Mouse (Mus musculus) cerebellum, adult 8-10 months (tissue): ENCODE data around the gene Camta2.

ENCODE experiments used
- DNase-seq: peaks from one replicate; pipeline ENCODE4 v3.0.0; 2022

The Camta2 gene

DNA sequence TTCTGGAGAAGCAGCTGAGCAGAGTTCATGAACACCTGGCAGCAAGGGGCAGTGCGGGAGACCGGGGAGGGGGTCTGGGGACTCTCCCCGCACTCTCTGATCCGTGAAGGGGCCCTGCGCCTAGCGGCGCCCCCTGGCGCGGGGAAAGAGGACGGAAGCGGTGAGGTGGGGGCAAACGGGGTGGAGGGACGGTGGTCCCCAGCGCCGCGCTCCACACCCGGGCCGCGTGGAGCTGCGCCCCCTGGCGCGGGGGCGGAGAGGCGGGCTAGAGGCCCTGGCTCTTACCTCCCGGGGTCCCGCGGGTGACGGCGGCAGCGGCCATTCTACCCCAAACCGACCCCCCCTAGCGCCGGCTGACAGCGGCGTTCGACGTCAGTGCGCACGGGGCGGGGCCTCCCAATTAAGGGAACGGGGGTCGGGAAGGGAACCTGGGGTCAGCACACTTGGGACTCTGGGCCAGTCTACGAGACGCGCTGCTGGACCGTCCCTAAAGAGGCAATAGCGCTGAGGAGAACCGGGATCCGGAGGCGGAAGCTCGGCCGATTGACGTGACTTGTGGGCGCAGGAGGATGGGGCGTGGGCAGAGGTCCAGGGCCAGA, at the start of gene Camta2:
TSS of gene Camta2 (minus strand) at position 505 of the 599 bp plus-strand sequence.
- peak; percentile 90 for DNase-seq

DNA sequence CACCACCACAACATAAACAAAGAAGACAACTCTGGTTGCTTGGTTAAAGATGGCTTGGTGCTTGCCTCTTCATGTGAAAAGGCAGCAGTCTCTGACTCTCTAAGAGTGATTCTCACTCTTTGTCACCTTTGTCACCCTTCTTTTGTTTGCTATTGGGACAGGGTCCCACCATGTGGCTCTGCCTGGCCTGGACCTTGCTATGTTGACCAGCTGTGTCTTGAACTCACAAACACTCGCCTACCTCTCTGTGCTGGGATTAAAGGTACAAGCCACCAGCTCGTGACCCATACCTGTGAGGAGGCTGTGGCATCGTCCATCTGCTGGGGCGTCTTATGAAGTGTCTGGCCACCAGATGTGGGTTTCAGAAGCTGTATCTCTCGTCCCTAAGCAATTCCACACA, 45.4 kb upstream of the Camta2 start:
- DNase-seq, result no peak

DNA sequence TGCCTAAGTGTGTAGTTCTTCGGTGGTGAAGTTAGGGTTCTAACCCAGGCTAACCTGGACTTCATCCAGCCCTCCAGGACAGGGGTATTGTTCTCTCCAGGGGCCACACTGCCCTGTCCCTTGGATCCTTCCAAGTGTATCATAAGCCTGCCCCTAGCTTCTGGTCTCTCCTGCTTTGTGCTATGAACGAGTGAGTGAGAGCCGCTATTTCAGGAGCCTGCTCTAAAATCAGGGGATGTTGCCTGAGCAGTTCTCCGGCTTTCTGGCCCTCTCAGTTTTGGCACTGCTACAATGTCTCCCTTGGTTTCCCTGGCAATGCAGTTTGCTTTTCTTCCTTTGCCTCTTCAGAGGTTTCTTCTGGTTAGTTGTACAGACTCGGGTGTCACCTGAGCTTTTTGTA, 43.3 kb upstream of the Camta2 start:
- no peak for DNase-seq

DNA sequence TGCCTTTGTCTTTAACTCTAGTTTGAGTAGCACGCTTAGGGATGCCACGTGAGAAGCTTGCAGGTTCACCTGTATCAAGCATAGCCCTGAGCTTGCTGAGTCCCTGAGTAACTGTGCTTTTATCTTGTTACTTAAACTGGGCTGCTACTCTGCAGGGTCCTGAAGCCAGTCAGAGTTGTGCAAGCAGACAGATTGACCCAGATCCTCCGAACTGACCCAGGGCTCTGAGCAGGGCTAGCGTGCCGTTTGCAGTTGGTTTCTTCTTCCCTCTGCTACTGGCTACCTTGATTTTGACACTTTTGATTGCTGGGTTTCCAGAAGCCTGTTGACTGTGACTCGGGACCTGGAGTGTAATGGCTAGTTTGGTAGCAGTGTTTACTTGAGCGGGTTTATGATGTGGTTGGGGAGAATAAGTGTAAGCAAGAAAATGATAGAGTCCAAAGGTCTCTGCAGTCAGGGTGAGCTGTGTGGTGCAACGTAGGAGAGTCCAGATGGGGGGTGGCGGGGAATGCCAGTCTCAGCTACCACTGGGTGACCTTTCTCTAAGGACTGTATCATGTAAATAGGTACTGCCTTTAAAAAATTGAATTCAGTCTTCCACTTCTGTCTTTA, 42.6 kb upstream of the Camta2 start:
- DNase-seq, result no peak

DNA sequence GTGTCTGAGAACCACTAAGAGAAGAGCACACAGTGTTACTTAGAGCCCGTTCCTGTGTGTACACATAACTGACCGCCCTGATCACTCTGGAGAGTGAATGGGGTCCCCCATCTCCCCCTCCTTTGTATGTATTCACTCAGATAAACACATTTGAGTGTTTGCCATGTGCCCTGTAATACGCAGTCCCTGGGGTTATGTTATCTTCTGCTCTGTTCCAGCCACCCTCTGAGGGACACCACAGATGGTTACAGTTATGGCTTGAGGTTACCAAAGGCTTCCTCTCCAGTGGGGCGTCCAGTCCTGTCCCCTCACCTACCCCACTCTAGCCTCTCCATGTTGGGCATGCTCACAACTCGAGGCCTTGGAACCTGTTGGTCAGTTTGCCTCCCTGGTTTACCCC, 39.5 kb upstream of the Camta2 start:
- no peak for DNase-seq

GRCm38 (mm10) chr11:70726585-70726984, 38.7 kb upstream of the Camta2 start:
- no peak for DNase-seq

GRCm38 (mm10) chr11:70724706-70725105, 36.8 kb upstream of the Camta2 start:
- DNase-seq, result no peak

DNA sequence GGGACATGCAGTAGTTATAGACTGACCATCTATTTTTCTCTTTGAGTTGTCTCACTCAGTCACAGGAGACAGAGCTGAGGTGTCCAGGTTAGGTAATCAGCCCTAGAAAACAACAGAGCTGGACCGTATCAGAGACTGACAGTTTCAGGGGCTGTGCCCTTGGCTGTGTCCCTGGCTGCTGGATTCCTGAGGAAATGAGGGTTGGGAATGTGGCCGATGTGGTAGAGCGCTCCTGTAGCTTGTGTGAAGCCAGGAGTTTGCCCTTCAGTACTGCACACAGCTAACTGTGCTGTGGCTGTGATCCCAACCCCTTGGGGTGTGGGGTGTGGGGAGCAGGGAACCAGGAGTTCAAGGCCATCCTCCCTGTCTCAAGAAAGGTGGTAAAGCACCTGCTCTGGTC, 33.2 kb upstream of the Camta2 start:
- DNase-seq, result no peak

DNA sequence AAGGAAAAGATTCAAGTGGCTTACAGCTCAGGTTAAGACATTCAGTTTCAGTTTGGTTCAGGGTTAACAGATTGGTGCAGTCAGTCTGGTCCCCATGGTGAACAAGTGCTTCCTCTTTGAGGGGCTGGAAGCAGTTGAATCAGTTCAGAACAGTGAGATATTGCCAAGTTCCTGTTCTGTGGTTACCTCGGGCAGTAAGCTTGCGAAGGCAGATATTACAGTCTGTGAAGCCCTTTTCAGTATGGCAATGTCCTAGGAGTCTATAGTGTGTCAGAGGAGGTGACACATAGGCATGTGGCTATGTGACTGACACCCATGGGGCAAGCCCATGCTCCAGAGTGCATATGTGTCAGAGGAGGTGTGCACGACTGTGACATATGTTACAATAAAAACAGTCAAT, 32.7 kb upstream of the Camta2 start:
- no peak for DNase-seq

GRCm38 (mm10) chr11:70718481-70718880, 30.6 kb upstream of the Camta2 start:
- DNase-seq, result no peak

DNA sequence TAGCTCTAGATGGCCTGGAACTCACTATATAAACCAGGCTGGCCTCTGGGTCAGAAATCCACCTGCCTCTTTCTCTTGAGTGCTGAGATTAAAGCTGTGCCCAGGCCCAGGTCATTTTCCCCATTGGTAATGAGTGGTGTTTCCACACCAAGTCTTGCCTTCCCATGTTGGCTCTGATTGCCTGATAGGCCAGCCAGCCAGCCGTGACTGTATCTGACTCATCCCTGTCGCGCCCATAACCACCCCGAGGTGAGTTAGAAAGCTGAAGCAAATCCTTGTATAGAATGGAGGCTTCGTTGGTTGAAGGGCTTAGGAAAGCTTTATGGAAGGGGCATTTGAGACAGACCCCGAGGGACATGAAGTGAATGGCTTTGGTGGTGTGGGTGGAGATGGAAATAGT, 27.9 kb upstream of the Camta2 start:
- no peak for DNase-seq

DNA sequence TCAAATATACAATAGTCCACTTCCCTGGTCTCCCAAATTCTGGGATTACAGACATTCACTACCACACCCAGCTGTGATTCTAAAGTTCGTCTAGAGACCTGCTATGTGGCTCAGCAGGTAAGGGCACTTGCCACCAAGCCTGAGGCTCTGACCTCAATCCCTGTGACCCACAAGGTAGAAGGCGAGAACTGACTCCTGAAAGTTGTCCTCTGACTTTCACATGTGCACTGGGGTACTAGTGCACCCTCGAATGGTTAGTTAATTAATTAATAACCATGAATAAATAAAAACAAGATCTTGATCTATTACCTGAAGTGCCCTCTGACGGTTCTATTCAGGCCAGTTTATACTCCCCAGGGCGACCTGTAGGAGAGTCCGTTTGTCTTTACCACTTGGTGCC, 25.3 kb upstream of the Camta2 start:
- DNase-seq, result no peak

GRCm38 (mm10) chr11:70711026-70711425, 23.1 kb upstream of the Camta2 start:
- DNase-seq, result no peak

DNA sequence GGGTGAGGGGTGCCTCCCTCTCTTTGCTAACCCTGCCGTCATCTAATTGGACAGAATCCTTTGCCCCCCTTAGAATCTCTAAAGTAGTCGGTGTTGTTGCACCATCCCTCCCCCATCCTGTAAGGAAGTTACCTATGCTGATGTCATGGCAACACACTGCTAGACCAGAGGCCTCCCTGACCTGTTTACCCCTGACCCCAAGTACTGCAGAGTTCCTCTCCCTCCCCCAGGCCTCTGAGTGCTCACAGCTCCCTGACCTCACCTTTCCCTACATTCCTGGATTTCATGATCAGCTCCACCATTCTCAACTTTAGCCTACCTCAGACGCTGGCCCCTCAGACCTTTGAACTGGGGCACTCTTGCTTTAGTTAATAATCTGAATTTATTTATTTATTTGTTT, 18.2 kb upstream of the Camta2 start:
- DNase-seq, result no peak

DNA sequence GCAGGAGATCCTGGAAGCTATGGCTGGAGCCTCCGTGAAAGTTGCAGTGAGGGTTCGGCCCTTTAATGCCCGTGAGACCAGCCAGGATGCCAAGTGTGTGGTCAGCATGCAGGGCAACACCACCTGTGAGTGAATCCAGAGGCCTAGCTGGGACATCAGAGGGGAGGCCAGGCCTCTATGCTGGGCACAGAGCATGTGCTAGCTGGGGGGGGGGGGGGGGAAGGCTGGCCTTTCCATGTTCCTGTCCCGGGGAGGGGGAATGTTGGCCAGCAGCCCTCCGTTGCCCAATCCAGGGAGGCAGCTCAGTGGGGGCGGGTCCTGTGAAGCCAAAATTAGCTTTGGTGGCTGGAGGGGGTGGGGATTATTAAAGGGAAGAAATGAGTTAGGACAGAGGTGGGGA, 14.9 kb upstream of the Camta2 start:
- no peak for DNase-seq

DNA sequence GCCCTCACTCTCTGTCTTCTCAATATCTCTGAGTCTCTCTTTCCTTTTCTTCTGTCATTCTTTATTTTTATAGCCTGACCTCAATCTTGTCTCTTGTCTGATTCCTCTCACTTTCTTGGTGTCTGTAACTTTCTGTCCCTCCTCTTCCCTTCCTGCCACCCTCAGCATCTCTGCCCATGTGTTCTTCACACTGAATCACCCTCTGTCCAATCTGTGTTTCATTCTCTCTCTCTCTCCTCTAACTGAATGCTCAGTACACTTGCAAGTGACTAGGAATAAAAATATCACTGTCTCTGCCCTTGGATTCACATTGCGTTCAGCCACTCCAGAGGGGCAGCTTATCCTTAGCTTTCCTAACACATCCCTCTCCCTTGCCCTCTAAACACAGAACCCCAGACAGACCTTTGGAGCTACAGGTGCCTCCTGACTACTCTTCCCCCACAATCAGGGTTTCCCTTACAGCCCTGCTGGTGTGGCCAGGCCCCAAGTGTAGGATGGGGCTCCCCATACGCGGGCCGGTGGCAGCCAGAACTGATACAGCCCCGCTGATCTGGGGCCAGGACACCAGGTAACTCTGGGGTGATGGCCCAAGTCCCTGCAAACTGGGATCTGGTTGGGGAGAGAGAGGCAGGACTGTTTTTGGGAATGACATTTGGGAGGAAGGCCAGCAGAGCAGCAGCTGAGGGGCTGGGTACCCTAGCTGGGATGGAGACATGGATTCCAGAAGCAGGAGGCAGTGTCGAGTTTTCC, 14.3 kb upstream of the Camta2 start:
- DNase-seq, result no peak

- no peak for DNase-seq
Observed at GRCm38 (mm10) chr11:70701221-70701955, 13.5 kb upstream of the Camta2 start.

DNA sequence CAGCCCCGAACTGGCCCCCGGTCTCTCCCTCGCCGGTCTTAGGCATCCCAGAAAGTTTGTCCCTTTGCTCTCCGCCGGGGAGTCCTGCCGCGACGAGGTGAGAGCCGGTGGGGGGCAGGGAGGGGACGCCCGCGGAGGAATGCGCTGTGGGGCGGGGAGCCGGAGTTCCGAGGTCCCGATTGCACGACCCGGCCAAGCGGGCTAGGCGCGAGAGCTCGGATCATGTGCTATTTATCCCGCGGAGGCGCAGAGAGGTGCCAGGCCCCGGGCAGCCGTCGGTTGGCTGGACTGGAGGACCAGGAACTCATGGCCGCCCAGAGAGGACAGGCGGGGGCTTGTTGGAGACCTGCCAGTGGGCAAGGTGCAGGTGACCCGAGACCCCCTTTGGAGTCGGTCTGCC, 12.7 kb upstream of the Camta2 start:
- DNase-seq, result peak; percentile 67

- DNase-seq, result peak; percentile 97
Observed at GRCm38 (mm10) chr11:70699722-70700556, 12.0 kb upstream of the Camta2 start, which contains the start of the genes Inca1 and Kif1c. Inca1 (minus strand) TSS chr11:70700155. Kif1c (plus strand) TSS chr11:70700548.

- no peak for DNase-seq
Observed at GRCm38 (mm10) chr11:70699051-70699450, 11.1 kb upstream of the Camta2 start.

- DNase-seq, result no peak
Observed at GRCm38 (mm10) chr11:70697376-70697775, 9.5 kb upstream of the Camta2 start.

GRCm38 (mm10) chr11:70693504-70693903, 5.6 kb upstream of the Camta2 start:
- no peak for DNase-seq

- DNase-seq, result no peak
Observed at GRCm38 (mm10) chr11:70689578-70689977, 1.7 kb upstream of the Camta2 start.
